In genomic region chr3:21884216-21884615, GRCm38 (mm10) we compare ENCODE assay signal across 23 mouse cellular contexts.
DNase-seq lines count a peak whose midpoint lies in the region; TF ChIP-seq lines count a peak whose summit lies in the region.
"Had no signal": no experiment of that assay in that cellular context is flagged by ENCODE, and none has a peak within 500 bp of the region (broad histone marks: within the 10 kb centered on the region; RNA-seq: fewer than 3 reads in every experiment).

No protein-coding gene starts in this region.

- peak; percentile 35 for DNase-seq in CD4-positive helper T cell, adult 2 months (ENCODE audit: low read depth, low spot score)
- DNase-seq in CD4-positive, CD25-positive, alpha-beta regulatory T cell, adult 2 months (ENCODE audit: low read depth, low spot score) = peak; percentile 24
- DNase-seq in induced T-regulatory cell, adult 2 months (ENCODE audit: low read depth) = peak; percentile 45
- no peak for DNase-seq in gastrocnemius, postnatal 4 days (ENCODE audit: low spot score in 2 of 2)
- no peak for DNase-seq in lung, postnatal 10 days
- DNase-seq in cerebellum, adult 2 months = no peak
- DNase-seq: adrenal gland, adult 8-10 months; adrenal gland, postnatal 25 days; cerebellum, adult 11-12 months; cerebellum, adult 9-10 months; cerebellum, postnatal 14 days; forebrain, postnatal 0 days; gastrocnemius, adult 2 months; gastrocnemius, postnatal 14 days; heart, adult 18-20 months; heart, postnatal 10 days; heart, postnatal 36 days had no signal

- no peak overlapping the region for H3K27ac ChIP-seq in cerebellum, adult 2 months (ENCODE audit: insufficient read depth, low read length)
- H3K27ac ChIP-seq: embryonic facial prominence, embryonic 12.5 days; embryonic facial prominence, embryonic 15.5 days; gastrocnemius, adult 2 months; heart, embryonic 15.5 days; hindbrain, embryonic 10.5 days; hindbrain, embryonic 13.5 days had no signal

- 84% methylated on average over 3 of the region's 3 CpGs for WGBS in cerebellum, adult 2 months

- TF ChIP-seq POLR2A in cerebellum, adult 2 months (IDR thresholded peaks at IDR 0.05; ENCODE audit: borderline replicate concordance, insufficient read depth, low read length) = no peak

- H3K27me3 ChIP-seq in cerebellum, adult 2 months (ENCODE audit: control insufficient read depth, insufficient read depth, low read length) = no peaks in the 10 kb centered on the region
- H3K27me3 ChIP-seq: embryonic facial prominence, embryonic 12.5 days; embryonic facial prominence, embryonic 15.5 days; heart, embryonic 12.5 days; heart, embryonic 15.5 days; hindbrain, embryonic 13.5 days had no signal

- no peak overlapping the region for H3K4me3 ChIP-seq in cerebellum, adult 2 months (replicated peaks; ENCODE audit: insufficient read depth, low read depth, low read length)
- H3K4me3 ChIP-seq: embryonic facial prominence, embryonic 12.5 days; embryonic facial prominence, embryonic 15.5 days; gastrocnemius, adult 2 months; heart, embryonic 12.5 days; heart, embryonic 15.5 days; hindbrain, embryonic 10.5 days; hindbrain, embryonic 13.5 days had no signal

- TF ChIP-seq CTCF in cerebellum, adult 2 months (IDR thresholded peaks at IDR 0.05; ENCODE audit: borderline replicate concordance, insufficient read depth, low read depth, low read length) = no peak

- H3K4me1 ChIP-seq in cerebellum, adult 2 months (ENCODE audit: control insufficient read depth, insufficient read depth, low read length) = no peaks in the 10 kb centered on the region
- H3K4me1 ChIP-seq: embryonic facial prominence, embryonic 12.5 days; embryonic facial prominence, embryonic 15.5 days; heart, embryonic 12.5 days; heart, embryonic 15.5 days; hindbrain, embryonic 10.5 days; hindbrain, embryonic 13.5 days had no signal

Comparison
In these comparisons a context has a peak if more than half of its experiments do, and no peak if none do; other contexts are left out.
1. DNase-seq: peak in CD4-positive helper T cell, adult 2 months (single experiment), CD4-positive, CD25-positive, alpha-beta regulatory T cell, adult 2 months (single experiment) and induced T-regulatory cell, adult 2 months (single experiment); none in gastrocnemius, postnatal 4 days (0 of 2), lung, postnatal 10 days (single experiment) and cerebellum, adult 2 months (0 of 2).